Mouse (Mus musculus): ENCODE measurements around the gene Prr30.
"Not testable (repeated sequence)": the region's sequence is repeated elsewhere in the genome, so short reads cannot be mapped to it uniquely, and the experiment has no call there.

The Prr30 gene

GRCm38 (mm10) chr14:101200230-101200629, at the start of gene Prr30:
TSS of gene Prr30 (minus strand) at chr14:101200330.
- in situ Hi-C loops (cut with MseI, MboI) = no loop called here

GRCm38 (mm10) chr14:101246793-101247192, 46.7 kb upstream of the Prr30 start:
- in situ Hi-C loops (cut with MseI, MboI) = no loop called here

GRCm38 (mm10) chr14:101245706-101246105, 45.6 kb upstream of the Prr30 start:
- in situ Hi-C loops (cut with MseI, MboI) = no loop called here

GRCm38 (mm10) chr14:101244441-101244840, 44.3 kb upstream of the Prr30 start:
- in situ Hi-C loops (cut with MseI, MboI) = not testable (repeated sequence)

- in situ Hi-C loops (cut with MseI, MboI) = no loop called here
Observed at GRCm38 (mm10) chr14:101237965-101238364, 37.8 kb upstream of the Prr30 start.

GRCm38 (mm10) chr14:101229068-101229467, 28.9 kb upstream of the Prr30 start:
- in situ Hi-C loops (cut with MseI, MboI) = no loop called here

GRCm38 (mm10) chr14:101222319-101222718, 22.2 kb upstream of the Prr30 start:
- in situ Hi-C loops (cut with MseI, MboI) = no loop called here

- in situ Hi-C loops (cut with MseI, MboI) = no loop called here
Observed at GRCm38 (mm10) chr14:101172258-101172657, 27.9 kb downstream of the Prr30 start.

Data from mouse trophoblast stem cell (cell line).